Mouse (Mus musculus): ENCODE data around the gene Gsk3b. TPM values are rescaled to one million over a fixed set of nuclear protein-coding genes. Genes with fewer than 3 reads are reported as not detected.

Gsk3b gene
- total and polyA plus RNA-seq, 3 experiments: 6.1 to 30.8 (median 15.5) TPM

DNA sequence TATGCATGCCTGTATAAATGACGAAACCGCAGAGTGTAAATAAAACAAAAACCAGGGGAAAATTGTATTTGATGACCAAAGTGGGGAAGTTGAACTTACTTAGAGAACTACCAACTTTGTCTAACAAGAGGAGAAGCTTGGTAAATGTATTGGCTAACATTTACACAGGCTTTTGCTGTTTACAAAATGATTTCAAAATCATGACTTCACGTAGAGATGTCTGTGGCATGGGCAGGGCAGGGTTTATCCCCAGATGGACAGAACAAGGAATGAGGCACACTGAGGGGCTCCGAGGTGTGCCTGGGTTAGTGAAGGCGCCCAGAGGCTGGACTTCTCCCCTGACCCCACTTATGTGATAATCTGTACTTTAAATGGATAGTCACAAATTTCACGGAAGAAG, 198.6 kb downstream of the Gsk3b start:
- dilution Hi-C loops (cut with MboI; ENCODE audit: extremely low pct_ligation_motif_present, extremely low pct_unique_long_range_greater_than_20kb, low sequenced_read_pairs): no loop called here
- H3K27me3 ChIP-seq (replicated peaks): peaks cover 3% of the 10 kb centered on the region
- no peaks in the 10 kb centered on the region for H3K9me3 ChIP-seq (replicated peaks; ENCODE audit: low read length)
- H3K79me2 ChIP-seq (replicated peaks; ENCODE audit: control insufficient read depth, extremely low read depth, insufficient read depth, poor library complexity, severe bottlenecking): no peaks in the 10 kb centered on the region
- H3K4me2 ChIP-seq (ENCODE audit: insufficient read depth, low read depth, poor library complexity, severe bottlenecking): no peak overlapping the region
- no peak overlapping the region for H3K27ac ChIP-seq (ENCODE audit: insufficient read depth, low read depth)
- no peaks in the 10 kb centered on the region for H3K36me3 ChIP-seq (replicated peaks in 1 of 2; ENCODE audit: control insufficient read depth in 1 of 2, insufficient read depth in 1 of 2, low read length in 1 of 2)
- no peak for DNase-seq (ENCODE audit: extremely low read depth)
- no peak overlapping the region for H3K9ac ChIP-seq (ENCODE audit: insufficient read depth, low read depth)
- TF ChIP-seq MAX (IDR thresholded peaks at IDR 0.05; ENCODE audit: low read length) (no peak), JUND (conservative IDR thresholded peaks at IDR 0.05; ENCODE audit: low read depth, low read length) (no peak), ZNF384 (IDR thresholded peaks at IDR 0.05; ENCODE audit: low read depth, low read length) (no peak), MXI1 (IDR thresholded peaks at IDR 0.05; ENCODE audit: low read depth, low read length) (no peak), ETS1 (conservative IDR thresholded peaks at IDR 0.05; ENCODE audit: low read depth, low read length) (no peak), NELFE (IDR thresholded peaks at IDR 0.05; ENCODE audit: low read depth, low read length) (no peak), CHD1 (IDR thresholded peaks at IDR 0.05; ENCODE audit: low read depth, low read length) (no peak), ZKSCAN1 (IDR thresholded peaks at IDR 0.05; ENCODE audit: borderline replicate concordance, low read depth, low read length) (no peak), ZMIZ1 (IDR thresholded peaks at IDR 0.05; ENCODE audit: low read depth, low read length) (no peak), BHLHE40 (IDR thresholded peaks at IDR 0.05; ENCODE audit: low read depth, low read length) (no peak), TCF12 (IDR thresholded peaks at IDR 0.05; ENCODE audit: low read depth, low read length) (no peak), UBTF (IDR thresholded peaks at IDR 0.05; ENCODE audit: low read depth, low read length) (no peak), SIN3A (IDR thresholded peaks at IDR 0.05; ENCODE audit: low read length) (no peak), MAFK (IDR thresholded peaks at IDR 0.05; ENCODE audit: insufficient replicate concordance, low read length) (no peak), MYC (IDR thresholded peaks at IDR 0.05; ENCODE audit: low read depth, low read length) (no peak), HCFC1 (IDR thresholded peaks at IDR 0.05; ENCODE audit: low read depth, low read length) (no peak), PAX5 (IDR thresholded peaks at IDR 0.05; ENCODE audit: low read length) (no peak)
- H3K4me3 ChIP-seq (replicated peaks in 1 of 3; ENCODE audit: low read depth in 2 of 3, low read length in 2 of 3, poor library complexity in 1 of 3): no peak overlapping the region
- H3K4me1 ChIP-seq (ENCODE audit: control insufficient read depth in 1 of 2, insufficient read depth in 2 of 2): peaks cover 10 to 16% of the 10 kb centered on the region in 2 experiments
- in situ Hi-C loops (cut with MboI; ENCODE audit: low pct_ligation_motif_present, low pct_unique_long_range_greater_than_20kb, low sequenced_read_pairs): no loop called here

DNA sequence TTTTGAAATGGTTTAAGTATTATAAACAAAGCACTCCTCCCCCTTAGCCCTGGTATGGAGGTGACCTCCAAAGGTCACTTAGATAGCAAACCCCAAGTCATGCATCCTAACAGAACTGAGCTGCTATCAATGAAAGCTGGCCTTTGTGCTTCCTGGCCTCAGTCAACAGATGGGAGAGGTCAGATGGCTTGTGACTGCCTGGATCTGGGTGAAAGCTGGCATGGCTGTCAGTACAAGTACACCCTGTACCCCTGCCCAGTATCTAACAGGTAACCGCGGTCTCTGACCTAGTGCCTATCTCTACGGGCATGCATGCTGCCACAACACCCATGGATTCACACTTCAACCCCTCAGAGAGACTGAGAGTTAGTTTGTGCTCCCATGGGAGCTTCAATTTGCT, 199.0 kb downstream of the Gsk3b start:
- no peak for DNase-seq (ENCODE audit: extremely low read depth)
- H3K27ac ChIP-seq (ENCODE audit: insufficient read depth, low read depth): no peak overlapping the region
- H3K4me2 ChIP-seq (ENCODE audit: insufficient read depth, low read depth, poor library complexity, severe bottlenecking): no peak overlapping the region
- no peaks in the 10 kb centered on the region for H3K79me2 ChIP-seq (replicated peaks; ENCODE audit: control insufficient read depth, extremely low read depth, insufficient read depth, poor library complexity, severe bottlenecking)
- H3K4me1 ChIP-seq (ENCODE audit: control insufficient read depth in 1 of 2, insufficient read depth in 2 of 2): peaks cover 10 to 16% of the 10 kb centered on the region in 2 experiments
- H3K27me3 ChIP-seq (replicated peaks): peaks cover 1% of the 10 kb centered on the region
- H3K4me3 ChIP-seq (replicated peaks in 1 of 3; ENCODE audit: low read depth in 2 of 3, low read length in 2 of 3, poor library complexity in 1 of 3): no peak overlapping the region
- in situ Hi-C loops (cut with MboI; ENCODE audit: low pct_ligation_motif_present, low pct_unique_long_range_greater_than_20kb, low sequenced_read_pairs) (no loop called here), dilution Hi-C loops (cut with MboI; ENCODE audit: extremely low pct_ligation_motif_present, extremely low pct_unique_long_range_greater_than_20kb, low sequenced_read_pairs) (no loop called here)
- H3K9me3 ChIP-seq (replicated peaks; ENCODE audit: low read length): no peaks in the 10 kb centered on the region
- TF ChIP-seq EP300 (IDR thresholded peaks at IDR 0.05; ENCODE audit: low read length) (no peak), ZMIZ1 (IDR thresholded peaks at IDR 0.05; ENCODE audit: low read depth, low read length) (no peak), ZKSCAN1 (IDR thresholded peaks at IDR 0.05; ENCODE audit: borderline replicate concordance, low read depth, low read length) (no peak), TCF12 (IDR thresholded peaks at IDR 0.05; ENCODE audit: low read depth, low read length) (no peak), GABPA (IDR thresholded peaks at IDR 0.05; ENCODE audit: insufficient replicate concordance, low read depth, low read length) (no peak), SIN3A (IDR thresholded peaks at IDR 0.05; ENCODE audit: low read length) (no peak), E2F4 (IDR thresholded peaks at IDR 0.05; ENCODE audit: insufficient replicate concordance, low read depth, low read length) (no peak), KAT2A (IDR thresholded peaks at IDR 0.05; ENCODE audit: insufficient replicate concordance, low read length) (no peak), ETS1 (conservative IDR thresholded peaks at IDR 0.05; ENCODE audit: low read depth, low read length) (no peak), IRF4 (IDR thresholded peaks at IDR 0.05; ENCODE audit: low read depth, low read length) (no peak), MAFK (IDR thresholded peaks at IDR 0.05; ENCODE audit: insufficient replicate concordance, low read length) (no peak), CHD1 (IDR thresholded peaks at IDR 0.05; ENCODE audit: low read depth, low read length) (no peak), POLR2A (IDR thresholded peaks at IDR 0.05; ENCODE audit: low read depth, low read length) (no peak), NRF1 (IDR thresholded peaks at IDR 0.05; ENCODE audit: low read depth, low read length) (no peak), JUN (IDR thresholded peaks at IDR 0.05; ENCODE audit: insufficient read depth, low read depth, low read length) (no peak), TBP (conservative IDR thresholded peaks at IDR 0.05; ENCODE audit: low read depth, low read length) (no peak), JUND (conservative IDR thresholded peaks at IDR 0.05; ENCODE audit: low read depth, low read length) (no peak), SMC3 (IDR thresholded peaks at IDR 0.05; ENCODE audit: low read depth, low read length) (no peak)
- H3K9ac ChIP-seq (ENCODE audit: insufficient read depth, low read depth): no peak overlapping the region
- H3K36me3 ChIP-seq (replicated peaks in 1 of 2; ENCODE audit: control insufficient read depth in 1 of 2, insufficient read depth in 1 of 2, low read length in 1 of 2): no peaks in the 10 kb centered on the region
